Mouse (Mus musculus) cerebellum, postnatal 4 days (tissue): Measurements from ENCODE around the gene Tpr.

Source experiments
- DNase-seq, 2 experiments: peaks; one replicate each; pipeline ENCODE4 v3.0.0; 2022; ENCODE audit warnings: low spot score in 2 of 2, mixed read lengths in 1 of 2

Gene Tpr

DNA sequence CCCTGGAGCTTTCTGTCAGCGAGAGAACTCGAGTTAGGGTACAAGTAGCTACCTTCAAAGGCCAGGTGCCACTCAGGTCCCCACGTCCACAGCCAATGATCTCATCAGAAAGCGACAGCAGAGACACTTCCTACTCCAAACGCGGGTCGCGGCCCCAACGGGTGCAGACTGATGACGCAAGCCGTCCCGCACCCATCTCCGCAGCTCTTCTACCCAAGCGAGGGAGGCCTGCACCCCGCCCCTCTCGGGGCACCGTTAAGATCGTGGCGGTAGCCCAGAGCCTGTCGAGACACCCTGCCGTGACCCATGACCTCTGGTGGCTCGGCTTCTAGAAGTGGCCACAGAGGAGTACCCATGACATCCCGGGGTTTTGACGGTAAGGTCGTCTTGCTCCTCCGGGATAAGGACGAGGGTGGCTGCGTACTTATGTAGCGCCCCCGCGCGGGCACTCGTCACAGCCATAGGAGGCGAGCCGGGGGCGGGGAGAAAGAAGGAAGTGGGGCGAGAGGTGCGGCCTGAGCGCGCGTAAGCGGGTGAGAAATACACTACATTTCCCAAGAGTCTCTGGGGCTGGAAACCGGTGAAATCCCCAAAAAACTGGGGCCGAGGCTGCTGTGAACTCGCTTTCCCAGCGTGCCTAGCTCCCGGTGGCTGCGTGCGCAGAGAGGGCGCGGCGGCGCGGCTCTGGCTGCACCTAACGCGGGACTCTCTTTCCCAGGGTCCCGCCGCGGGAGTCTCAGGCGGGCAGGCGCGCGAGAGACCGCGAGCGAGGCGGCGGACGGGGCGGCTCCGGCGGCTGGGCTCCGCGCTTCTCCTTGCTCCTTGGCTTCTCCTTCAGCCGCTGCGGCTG, at the start of gene Tpr, which contains the start of gene Odr4:
Gene Tpr (plus strand): TSS at position 201 of the 850 bp plus-strand sequence.
Gene Odr4 (minus strand): TSS at position 443 of the 850 bp plus-strand sequence.
- DNase-seq: peak; percentile 97 to 98

- DNase-seq: no peak
Measured at GRCm38 (mm10) chr1:150360864-150361263, 31.8 kb upstream of the Tpr start.

DNA sequence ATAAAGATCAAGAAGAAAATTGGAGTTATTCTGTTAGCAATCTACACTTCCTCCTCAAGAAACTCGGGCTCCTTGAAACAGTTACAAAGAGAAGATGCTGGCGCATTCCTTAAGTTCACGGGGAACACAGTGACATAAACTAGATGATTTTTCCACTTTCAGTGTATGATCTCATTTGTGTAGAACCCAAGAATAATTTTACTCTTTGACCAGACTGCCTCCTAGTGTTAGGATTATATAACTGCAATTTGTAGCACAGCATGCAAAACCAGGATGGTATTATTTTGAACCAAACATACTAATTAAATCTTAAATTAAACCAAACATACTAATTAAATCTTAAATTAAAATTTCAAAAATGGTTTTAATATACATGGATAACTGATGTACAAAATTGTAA, 19.7 kb upstream of the Tpr start:
- DNase-seq: no peak

- no peak for DNase-seq
Measured at GRCm38 (mm10) chr1:150374247-150374646, 18.4 kb upstream of the Tpr start.

GRCm38 (mm10) chr1:150384138-150384537, 8.5 kb upstream of the Tpr start:
- DNase-seq: no peak

DNA sequence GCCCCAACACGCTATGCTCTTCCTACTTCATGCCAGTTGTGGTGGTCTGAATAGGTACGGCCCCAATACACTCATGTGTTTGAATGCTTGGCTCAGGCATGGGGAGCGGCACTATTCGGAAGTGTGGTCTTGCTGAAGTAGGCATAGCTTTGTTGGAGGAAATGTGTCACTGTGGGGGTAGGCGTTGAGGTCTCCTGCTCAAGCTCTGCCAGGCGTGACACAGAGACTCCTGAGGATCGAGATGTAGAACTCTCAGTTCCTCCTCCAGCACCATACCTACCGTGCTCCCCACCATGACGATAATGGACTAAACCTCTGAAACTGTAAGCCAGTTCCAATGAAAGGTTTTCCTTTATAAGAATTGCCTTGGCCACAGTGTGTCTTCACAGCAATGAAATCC, 5.1 kb upstream of the Tpr start:
- DNase-seq: no peak

- no peak for DNase-seq
Measured at GRCm38 (mm10) chr1:150389390-150390129, 3.1 kb upstream of the Tpr start.

GRCm38 (mm10) chr1:150391931-150392637, 554 bp upstream of the Tpr start:
- DNase-seq: no peak

GRCm38 (mm10) chr1:150393488-150393852, 832 bp downstream of the Tpr start:
- DNase-seq: no peak

DNA sequence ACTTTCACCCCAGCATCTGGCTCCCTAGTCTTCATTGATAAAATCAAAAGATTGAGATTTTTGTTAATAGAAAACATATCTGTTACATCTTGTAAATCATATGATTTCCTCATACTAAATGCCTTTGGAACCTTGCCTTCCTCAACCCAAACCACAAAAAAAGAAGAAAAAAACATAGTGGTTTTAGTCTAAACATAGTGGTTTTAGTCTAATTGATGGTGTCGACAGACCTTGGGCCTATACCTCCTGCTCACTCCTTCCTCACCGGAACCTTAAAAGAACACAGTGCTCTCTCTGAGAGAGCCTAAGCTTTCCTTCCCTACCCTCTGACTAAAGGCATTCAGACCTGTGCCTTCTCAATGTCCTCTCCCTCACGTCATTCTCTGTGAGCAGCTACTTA, 3.4 kb downstream of the Tpr start:
- DNase-seq: no peak

GRCm38 (mm10) chr1:150403914-150404313, 11.3 kb downstream of the Tpr start:
- no peak for DNase-seq

- no peak for DNase-seq
Measured at GRCm38 (mm10) chr1:150404555-150404954, 11.9 kb downstream of the Tpr start.

DNA sequence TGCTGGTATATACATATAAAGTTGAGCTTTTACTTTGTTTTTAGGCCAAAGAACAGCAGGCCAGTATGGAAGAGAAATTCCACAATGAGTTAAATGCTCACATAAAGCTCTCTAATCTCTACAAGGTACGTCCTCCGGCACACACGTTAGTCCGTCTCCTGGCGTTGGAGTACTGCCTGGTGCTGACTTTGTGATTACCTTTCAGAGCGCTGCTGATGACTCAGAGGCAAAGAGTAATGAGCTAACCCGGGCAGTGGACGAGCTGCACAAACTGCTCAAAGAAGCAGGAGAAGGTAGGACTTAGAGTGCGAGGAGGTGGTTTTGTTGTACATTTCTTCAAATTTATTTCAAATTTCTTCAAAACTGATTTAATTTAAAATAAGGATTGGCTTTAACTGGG, 14.6 kb downstream of the Tpr start:
- DNase-seq: no peak

- no peak for DNase-seq
Measured at GRCm38 (mm10) chr1:150409996-150410395, 17.4 kb downstream of the Tpr start.

- DNase-seq: no peak
Measured at GRCm38 (mm10) chr1:150416006-150416405, 23.4 kb downstream of the Tpr start.

- no peak for DNase-seq
Measured at GRCm38 (mm10) chr1:150418426-150418825, 25.8 kb downstream of the Tpr start.

- DNase-seq: no peak
Measured at GRCm38 (mm10) chr1:150425665-150426064, 33.0 kb downstream of the Tpr start.

GRCm38 (mm10) chr1:150426216-150426615, 33.6 kb downstream of the Tpr start:
- no peak for DNase-seq

DNA sequence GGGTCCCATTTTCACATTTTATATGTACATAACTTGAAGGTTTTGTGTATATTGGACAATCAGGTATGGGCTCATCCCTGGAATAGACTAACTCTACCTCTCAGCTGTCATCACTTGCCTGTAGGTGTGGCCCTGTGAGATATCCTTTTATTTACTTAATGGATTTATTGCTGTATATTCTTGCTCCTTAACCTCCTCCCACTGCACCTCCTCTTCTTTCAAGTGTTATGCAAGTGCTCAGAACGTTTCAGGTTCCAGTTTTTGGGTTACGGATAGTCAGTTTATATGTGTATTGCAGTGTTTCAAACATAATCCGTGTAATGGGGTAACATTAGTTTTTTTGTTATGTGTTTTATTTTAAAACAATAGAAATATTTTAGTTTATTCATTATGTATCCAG, 46.0 kb downstream of the Tpr start:
- DNase-seq: no peak

GRCm38 (mm10) chr1:150441731-150442130, 49.1 kb downstream of the Tpr start:
- no peak for DNase-seq

DNA sequence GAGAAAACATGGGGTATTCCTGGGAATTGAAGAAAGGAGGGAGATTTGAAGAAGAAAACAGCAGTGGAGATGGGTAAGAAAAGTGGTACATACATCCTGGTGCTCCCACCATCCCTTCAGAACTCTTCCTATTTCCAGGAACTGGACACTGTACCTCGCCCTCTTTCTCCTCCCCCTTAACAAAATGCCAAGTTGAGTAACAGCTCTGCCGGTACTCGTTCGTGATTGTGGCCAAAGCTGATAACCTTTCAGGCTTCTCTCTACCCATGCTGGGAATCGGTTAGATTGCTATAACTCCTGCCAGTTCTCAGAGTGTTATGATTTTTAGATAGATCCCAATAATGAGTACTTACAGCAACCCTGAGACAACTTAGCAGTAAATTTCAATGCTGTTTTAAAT, 66.3 kb downstream of the Tpr start:
- DNase-seq: no peak

DNA sequence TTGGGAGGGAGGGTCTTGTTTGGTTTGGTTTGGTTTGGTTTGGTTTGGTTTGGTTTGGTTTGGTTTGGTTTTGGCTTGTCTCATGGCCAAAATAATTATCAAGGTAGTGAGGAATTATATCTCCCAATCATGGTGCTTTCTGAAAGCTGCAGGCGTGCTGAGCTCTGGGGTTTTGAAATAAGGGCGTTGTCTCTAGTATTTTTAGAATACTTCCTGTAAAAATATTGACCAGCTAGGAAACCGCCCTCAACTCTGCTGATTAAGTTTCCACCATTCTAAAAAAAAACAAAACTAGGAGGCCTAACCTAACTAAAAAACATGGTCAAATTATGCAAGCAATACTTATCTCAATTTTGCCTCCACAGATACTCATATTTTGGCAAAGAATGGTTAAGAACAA, 67.0 kb downstream of the Tpr start:
- no peak for DNase-seq
